Mouse (Mus musculus) right cerebral cortex, postnatal 10 days (tissue): ENCODE measurements at regions not wholly inside any gene's neighbourhood (a gene's known extent, or its start where the extent isn't known, plus 50 kb on each side); places are given as distances from the start of the nearest gene placed in this dataset.
A peak's percentile ranks its signal among the peaks of the same experiment; 100 is the strongest.

ENCODE experiments used
- DNase-seq, 2 experiments: peaks; one replicate each; pipeline ENCODE4 v3.0.0; 2021; ENCODE audit warnings: low spot score in 2 of 2

DNA sequence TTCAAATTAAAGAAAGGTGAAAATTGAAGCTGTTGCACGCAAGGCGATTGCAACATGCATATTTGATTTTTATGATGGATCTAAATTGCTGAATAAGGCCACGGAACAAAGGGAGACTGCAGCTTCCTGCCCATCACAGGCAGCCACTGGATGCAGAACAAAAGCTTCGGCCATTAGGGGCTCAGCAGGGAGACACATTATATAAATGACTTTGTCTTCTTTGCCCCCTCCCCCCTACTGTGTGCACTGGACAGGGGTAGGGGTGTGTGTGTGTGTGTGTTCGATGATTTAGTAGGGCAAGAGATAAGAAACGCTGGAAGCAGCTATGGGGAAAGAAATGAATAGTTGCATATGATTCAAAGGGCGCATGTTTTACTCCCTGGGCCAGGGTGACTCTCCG lies 481.2 kb upstream of the Pmfbp1 start:
- DNase-seq: no peak

DNA sequence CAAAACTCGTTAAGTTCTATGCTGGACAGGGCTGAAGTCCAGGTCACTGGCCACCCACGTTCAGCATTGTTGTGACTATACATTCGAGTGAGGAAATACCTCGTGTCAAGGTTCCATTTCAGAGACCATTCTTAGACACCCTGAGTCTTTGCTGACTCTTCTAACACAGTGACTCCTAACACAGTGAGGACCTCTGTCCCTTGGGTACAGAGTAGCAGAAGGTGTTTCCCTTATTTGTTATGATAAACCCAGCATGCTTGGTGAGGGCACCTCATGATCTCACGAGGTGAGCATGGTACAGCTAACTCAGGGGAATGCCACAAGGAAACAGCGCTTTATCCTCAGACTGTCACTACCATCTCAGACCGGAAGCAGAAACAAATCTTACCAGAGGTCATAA lies 480.2 kb upstream of the Pmfbp1 start:
- no peak for DNase-seq

DNA sequence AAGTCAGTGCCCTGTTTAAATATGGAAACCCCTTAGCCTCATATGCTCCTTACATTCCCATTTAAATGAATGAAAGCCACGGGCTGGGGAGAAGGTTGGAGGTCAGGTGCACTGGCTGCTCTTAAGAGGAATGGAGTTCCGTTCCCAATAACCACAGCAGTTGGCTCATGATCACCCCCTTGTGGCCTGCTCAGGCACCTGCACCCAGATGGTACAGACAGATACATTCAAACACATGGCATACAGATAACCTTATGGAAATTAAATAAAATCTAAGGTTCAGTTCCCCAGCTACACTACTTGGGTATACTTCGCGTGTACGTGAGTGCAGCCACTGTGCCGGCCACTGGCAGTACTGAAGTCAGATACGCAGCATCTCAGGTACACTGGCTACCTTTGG lies 479.1 kb upstream of the Pmfbp1 start:
- DNase-seq: peak in 1 of 2 experiments; percentile 42

DNA sequence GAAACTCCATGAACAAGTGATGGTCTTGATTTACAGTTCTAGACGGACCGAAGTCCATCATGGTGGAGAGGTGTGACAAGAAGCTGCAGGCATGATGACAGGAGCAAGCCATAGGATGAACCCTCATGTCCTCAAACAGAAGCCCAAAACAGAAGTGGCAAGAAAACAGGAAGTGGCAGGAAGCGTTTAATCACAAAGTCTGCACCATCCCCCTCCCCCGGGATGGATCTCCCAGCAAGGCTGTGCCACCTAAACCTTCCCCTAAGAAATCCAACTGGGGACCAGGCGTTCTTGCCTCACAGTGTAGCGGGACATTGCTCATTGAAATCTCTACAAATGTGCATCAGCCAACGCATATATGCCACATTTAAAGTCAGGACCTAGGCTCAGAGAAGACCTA lies 474.3 kb upstream of the Pmfbp1 start:
- DNase-seq: no peak

DNA sequence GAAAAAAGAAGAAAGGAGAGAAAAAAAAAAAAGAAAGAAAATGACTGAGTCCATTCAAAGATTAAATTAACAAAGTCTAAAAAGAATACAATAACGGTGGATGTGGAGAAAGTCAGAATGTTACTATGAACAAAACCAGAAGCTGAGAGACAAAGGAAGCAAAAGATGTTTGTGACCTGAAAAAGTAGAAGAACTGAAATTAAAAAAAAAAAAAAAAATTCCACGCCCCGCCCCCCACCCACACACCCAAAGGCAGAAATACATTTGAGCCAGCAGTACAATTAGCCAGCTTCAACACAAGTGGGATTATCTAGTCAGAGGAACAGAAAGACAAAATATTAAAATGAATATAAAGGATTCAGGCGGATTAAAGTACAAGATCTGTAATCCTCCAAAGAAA lies 473.7 kb upstream of the Pmfbp1 start:
- DNase-seq: no peak

DNA sequence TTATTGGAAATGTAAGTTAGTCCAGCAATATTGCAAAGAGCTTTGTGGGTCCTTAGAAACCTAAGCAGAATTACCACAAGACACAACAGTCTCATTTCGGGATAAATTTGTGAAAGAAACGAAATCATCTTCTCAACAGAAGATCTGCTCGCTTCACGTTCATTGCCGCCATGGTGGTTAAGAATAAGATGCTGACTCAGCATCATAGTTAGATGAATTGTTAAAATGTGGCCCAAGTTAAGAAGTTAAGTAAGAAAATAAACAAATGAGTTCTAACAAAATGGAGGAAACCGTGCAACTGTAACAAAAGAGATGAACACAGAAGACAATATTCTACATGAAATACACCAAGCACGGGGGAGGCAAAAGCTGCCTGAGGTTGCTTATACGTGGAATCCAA lies 465.9 kb upstream of the Pmfbp1 start:
- DNase-seq: no peak

DNA sequence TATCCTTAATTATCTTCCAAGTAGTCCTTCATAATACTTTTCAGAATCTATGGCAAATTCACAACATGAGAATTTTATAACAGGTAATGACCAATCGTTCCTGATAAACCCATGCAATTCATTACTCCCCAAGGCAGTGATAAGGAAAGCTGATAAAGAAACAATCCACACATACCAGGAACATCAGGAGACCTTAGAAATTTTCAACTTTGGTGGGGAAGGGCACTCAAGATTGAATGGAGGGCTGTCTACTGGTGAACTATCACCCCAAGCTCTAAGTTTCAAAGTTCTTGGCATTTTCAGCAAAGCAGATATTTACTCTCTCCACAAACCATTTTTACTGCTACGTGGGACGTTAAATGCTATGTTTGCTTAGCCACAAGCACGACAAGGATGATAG lies 440.2 kb upstream of the Pmfbp1 start:
- DNase-seq: no peak

DNA sequence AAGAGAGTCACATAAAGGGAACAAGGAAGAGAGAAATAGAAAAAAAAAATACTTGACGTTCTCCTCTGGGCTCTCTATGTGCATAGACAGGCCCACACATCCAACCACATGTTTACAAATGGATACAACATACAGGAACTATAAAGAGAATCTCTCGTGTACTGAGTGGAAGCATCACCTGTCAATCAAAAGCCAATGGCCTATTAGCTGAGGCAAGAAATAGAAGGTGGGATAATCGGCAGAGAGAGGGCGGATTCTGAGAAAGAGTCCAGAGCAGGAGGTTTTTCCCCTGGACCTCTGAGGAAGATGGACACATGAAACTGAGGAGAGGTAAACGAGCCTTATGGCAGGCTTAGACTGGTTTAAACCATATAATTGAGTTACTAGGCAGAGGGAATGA lies 434.7 kb upstream of the Pmfbp1 start:
- no peak for DNase-seq

DNA sequence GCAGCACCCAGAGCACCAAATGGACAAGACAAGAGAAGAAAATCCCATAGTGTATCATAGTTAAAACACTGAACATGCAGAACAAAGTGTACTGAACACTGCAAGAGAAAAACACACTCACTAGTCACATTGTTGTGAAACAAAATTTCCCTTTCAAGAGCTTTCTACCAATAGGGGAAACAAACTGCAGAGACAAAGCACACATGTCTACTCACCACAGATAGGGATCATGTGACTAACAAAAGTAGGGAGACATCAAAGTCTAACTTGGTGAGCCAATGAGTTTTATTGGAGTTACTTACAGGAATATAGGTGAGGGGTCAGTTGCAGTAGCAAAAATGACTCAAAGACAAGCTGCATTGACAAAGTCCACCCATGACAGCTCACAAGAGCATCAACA lies 431.5 kb upstream of the Pmfbp1 start:
- no peak for DNase-seq

DNA sequence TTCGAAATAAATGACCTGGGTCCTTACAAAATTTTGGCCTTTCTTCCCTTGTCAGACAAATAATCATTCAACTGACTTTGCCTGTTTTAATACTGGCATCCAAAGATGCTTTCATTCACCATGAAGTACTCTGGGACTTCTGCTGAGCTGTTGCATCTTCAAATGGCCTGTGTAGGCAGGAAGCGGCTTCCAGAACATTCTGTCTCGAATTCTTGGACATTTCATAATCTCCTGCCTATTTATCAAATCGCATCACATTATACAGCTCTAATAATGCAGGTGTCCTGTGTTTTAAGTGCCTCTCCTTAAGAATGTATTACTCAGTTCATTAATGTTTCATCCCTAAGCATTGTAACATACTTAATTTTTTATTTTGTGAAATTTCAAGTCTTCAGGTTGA lies 420.1 kb upstream of the Pmfbp1 start:
- no peak for DNase-seq

DNA sequence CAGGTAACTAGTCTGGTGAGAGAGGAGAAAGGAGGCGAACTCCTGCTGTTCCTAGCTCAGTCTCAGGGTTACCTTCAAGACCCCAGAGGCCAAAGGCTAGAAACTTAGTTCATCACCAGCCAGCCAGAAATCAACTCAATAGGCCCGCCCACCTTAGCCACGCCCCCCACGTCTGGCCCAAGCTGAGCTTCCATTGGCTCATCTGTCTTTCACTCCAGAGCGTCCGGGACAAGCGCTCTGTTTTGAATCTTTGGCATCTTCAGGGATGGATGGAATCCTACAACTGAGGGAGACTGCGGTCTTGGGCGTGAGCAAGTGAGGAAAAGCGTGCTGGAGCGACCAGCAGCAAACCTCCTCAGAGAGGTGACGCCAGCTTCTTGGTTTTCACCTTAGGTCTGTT lies 418.8 kb upstream of the Pmfbp1 start:
- DNase-seq: no peak

DNA sequence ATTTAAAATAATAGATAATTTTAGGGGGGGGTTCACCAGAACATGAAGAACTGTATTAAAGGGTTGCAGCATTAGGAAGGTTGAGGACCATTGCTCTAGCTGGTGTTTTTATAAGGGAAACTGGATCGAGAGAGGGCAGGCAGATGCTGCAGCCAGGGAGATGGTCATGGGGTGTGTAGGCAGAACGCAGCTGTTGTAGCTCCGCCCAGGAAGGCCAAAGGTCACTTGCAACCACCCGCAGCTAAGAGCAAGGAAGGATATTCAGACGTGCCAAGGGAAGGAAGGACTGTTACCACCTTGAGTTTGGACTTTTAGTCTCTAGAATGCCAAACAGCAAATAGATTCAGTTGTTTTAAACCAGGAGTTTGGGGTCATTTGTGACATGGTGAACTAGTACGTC lies 414.6 kb upstream of the Pmfbp1 start:
- no peak for DNase-seq

DNA sequence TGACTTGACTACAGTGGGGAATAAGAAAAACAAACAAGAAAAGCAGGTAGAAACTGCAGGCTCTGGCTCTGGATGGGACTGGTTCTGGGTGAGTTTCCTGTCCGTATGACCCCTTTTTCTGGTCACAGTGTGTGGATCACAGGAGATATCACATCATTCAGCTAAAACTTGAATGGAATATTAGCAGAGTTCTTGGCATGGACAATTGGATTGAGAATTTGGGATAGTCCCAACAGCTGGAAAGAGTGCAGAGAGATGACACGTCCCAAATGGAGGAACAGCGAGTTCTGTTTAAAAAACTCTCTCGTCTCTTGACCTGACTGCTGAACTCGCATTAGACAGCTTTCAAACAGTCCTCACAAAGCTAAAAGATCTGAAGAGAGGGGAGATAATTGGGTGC lies 412.5 kb upstream of the Pmfbp1 start:
- DNase-seq: no peak

DNA sequence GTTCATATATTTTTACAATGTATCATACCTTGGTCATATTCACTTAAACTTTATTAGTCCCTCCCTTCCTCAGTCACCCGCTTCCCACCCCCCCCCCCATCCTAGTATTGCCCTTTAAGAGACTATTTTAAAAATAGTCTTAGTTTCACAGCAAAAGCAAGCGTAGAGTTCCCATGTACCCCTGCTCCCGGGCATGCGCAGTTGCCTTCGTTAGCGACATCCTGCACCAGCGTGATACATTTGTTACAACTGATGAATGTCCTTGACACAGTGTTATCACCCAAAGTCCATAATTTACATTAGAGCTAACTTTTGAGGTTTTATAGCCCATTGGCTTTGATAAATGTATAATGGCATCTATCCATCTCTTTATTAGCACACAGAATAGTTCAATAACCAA lies 408.7 kb upstream of the Pmfbp1 start:
- DNase-seq: no peak

DNA sequence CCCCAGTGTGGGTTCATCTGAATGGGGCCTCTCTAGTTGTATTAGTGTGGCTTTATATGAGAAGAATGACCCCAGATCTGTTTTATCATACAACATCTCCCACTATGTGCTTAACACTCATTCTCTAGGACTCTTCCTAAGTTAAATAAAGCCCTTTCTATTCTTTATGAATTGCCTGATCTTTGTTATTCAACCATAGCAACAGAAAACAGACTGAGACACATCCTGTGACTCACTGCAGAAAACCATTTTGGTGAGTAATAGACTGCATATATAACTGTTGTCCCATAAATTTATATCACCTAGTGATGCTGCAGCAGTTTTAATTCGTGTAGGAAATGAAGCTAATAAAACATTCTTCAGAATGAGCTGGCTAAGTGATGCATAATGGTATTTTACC lies 406.0 kb upstream of the Pmfbp1 start:
- DNase-seq: no peak

DNA sequence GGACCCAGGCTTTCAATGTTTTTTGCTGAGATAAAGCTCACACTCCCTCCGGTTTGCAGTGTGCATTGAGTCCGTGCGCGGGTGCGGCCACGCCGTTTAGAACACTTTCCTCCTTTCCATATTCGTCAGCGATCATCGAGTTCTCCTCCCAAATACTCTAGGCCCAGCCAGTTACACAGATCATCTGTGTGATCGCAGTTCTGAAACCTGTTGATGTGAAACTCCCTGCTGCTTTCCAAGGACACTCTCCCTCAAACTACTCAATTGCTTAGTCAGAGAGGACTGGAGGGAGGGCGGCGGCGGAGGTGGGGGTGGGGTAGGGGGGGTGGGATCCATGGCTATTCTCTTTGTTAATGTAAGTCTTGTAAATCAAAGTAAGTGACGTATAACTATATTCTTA lies 394.2 kb upstream of the Pmfbp1 start:
- DNase-seq: no peak

DNA sequence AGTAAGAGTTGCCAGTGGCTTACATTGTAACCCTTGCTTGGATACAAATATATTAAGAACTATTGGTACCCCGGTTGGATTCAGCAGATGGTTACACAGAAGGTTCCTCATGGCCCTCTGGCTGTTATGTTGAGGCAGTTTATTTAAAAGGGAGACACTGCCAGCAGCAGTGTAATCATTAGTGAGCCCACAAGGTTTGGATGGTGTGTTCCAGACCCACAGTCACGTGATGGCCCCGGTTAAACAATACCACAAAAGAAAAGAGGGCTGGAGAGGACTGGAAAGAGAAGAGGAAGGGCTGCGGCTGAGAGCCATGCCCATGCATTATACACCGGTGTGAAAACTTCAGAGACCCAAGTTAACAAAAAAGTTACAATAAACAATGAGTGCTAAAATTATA lies 392.4 kb upstream of the Pmfbp1 start:
- DNase-seq: no peak

DNA sequence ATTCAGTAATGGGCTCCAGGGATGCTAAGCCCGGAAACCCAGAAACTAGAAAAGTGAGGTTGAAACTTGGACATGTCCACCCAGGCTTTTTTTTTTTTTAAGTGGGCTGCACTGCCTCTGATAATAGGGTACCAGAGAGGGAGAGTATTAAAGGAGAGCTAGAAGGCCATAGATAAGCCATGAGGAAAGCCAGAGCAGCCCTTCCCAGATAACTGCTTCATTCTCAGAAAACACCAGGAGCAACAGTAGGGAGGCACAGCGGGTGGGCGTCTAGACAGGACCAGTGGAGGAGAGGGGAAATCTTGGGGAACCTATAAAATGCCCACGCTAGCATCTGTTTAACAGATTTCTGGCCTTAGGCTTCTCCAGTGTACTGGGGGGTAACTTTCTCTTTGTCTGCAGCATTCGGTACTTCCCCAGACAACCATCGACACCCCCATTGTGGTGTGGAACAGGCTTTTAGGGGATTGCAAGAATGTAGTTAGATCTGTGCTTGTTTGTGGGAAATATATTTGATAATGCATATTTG lies 389.0 kb upstream of the Pmfbp1 start:
- no peak for DNase-seq

DNA sequence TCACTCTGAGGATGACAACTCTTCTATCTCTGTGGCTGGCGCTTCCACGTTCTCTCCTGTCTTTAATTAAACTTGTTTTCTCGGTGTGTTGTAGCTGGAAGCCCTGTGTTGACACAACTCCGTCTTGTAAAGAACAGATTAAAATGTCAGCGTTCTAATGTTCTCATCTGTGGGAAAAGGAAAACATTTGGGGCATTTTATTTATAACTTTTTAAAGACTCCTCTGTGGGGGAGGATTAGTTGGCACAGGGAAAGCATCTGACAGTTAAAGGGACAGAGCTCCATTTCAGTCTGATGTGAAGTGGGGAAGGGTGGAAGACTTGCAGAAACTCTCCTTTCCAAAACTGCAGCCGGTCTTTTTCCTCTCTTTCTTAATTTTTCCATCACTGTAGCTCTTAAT lies 388.1 kb upstream of the Pmfbp1 start:
- DNase-seq: no peak

DNA sequence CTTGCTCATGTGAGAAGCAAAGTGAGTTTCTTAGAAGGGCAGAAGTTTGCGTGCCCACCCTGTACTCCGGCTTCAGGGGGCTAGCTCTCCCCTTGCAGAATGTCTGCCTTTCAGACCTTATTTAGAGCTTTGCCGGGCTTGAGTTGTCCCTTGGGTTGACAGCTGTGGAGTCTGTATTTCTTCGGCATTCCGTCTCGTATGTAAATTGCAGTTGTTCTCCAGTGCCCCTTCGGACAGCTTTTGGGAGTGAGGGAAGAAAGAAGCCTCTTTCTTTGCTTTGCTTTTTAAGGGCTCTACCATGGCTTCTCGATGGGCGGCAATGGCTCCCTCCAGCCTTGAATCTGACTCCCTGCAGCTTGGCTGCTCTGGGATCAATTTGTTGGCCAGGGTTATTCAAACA lies 386.9 kb upstream of the Pmfbp1 start:
- no peak for DNase-seq

DNA sequence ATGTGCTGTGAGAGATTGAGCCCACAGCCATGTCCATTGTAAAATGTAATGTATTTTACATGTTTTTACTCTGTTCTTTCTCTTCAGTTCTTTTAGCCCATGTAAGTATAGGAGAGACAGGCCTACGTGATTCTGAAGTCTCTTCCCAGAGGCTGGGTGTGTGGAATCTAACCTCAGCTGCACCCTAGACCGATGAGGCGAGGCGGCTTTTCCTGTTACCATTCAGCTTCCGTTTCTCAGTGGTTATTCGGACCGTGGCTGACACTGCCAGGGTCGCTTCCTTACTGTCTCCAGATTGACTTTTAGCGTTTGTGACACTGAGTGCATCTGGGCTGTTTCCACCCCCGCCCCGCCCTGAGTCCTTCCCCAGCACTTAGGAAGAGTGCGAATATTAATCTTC lies 386.1 kb upstream of the Pmfbp1 start:
- no peak for DNase-seq

DNA sequence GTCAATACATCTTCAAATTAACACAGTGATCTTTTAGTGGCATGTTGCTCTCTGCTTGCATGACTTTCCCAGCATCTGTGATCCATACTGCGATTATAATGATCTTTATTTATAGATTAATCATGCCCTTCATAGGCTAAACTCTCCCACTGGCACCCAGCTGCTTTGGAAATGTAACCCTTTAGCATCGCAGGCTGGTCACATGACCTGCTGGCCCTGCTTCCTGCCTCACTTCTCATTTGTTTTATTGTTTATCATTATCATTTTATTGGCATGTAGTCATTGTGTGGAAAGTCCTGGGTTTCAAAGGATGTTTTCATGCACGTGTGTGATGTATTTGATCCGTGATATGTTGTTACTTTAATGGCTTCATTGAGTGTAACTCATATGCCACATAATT lies 384.4 kb upstream of the Pmfbp1 start:
- DNase-seq: no peak

DNA sequence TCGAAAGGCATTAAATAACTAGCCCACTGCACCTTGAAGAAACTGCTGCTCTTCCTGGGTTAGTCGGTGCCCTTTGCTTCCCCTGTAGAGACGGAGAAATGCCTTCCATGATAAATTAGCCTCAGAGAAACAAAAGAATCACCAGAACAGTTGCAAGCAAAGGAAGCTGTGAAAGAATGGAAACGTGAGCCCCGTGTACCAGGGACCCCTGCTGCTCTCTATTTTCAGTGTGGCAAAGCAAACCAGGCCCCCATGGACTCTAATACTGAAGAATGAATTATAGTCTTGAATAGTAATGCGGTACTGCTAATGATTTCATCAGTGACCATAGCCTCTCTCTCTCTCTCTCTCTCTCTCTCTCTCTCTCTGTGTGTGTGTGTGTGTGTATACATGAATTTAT lies 372.1 kb upstream of the Pmfbp1 start:
- DNase-seq: no peak

DNA sequence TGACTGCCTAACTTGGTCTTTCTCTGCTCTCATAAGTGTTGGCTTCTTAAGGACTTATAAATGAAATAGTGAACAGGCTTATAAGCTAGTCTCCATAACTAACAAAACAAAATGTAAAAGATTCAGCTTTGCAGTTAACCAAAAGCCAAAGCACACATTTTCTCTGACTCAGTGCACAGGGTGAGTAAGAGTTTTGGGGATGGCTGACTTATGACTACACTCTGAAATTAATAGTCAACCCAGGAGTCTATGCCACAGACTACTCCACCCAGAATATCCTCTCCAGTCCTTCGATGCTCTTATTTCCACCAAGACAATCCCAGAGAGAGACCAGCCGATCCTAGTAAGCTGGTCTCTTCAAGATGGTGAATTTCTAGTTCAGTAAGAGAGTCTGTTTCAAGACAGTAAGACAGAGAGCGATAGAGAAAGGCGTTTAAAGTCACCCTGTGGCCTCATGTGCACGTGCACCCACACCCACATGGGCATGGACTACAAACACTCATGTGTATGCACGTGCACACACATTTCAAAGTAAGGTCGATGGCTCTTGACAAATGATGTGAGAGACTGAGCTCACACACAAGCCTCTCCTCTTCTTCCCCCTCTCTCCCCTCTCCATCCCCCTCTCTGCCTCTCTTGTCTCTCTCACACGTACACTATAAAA lies 351.2 kb upstream of the Pmfbp1 start:
- DNase-seq: no peak
